Mouse (Mus musculus): ENCODE measurements around the gene Sox5.

DNA sequence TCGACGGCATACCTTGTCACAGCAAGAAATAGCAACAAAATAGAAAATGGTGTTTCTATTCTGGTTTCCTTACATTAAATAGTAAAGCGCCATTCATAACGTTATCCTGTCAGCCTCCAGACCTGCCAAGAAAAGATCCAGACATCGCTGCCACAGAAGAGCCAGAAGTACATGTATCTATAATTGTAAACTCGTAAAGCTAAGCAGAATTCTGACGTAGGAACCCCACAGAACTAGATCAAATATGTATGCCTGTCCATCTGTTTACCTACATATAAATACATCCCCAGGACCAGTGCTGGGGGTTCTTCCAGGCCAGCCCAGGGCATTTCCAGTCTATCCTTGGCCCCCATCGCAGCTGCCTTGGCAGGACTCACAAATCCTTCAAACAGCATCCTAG is 265.9 kb downstream of the Sox5 start:
- TF ChIP-seq CTCF (IDR thresholded peaks at IDR 0.05; ENCODE audit: borderline replicate concordance, control insufficient read depth, extremely low read depth, insufficient read depth, low read length, poor library complexity) (no peak), POLR2A (IDR thresholded peaks at IDR 0.05; ENCODE audit: control insufficient read depth, extremely low read depth, insufficient read depth, low read length, poor library complexity) (no peak)
